Mouse (Mus musculus) ES-Bruce4 (cell line): Measurements from ENCODE around the gene Myo18b.

Experiments
- CTCF ChIP-seq: IDR thresholded peaks from one replicate; pipeline ENCODE4 v1.8.1; 2011; ENCODE audit warnings: low read depth, low read length
- EP300 ChIP-seq: IDR thresholded peaks from 2 replicates; pipeline ENCODE4 v1.6.1; 2011; ENCODE audit warnings: low read depth, low read length; ENCODE audit not compliant: insufficient read depth
- POLR2A ChIP-seq: IDR thresholded peaks from one replicate; pipeline ENCODE4 v1.8.1; 2011; ENCODE audit warnings: low read length; ENCODE audit not compliant: insufficient read depth

- TF ChIP-seq CTCF (no peak), POLR2A (no peak), EP300 (no peak)
These were observed 43.0 kb downstream of the Myo18b start for GRCm38 (mm10) chr5:112853179-112853578.
